Mouse (Mus musculus) lung, postnatal 14 days (tissue): Measurements from ENCODE around the gene Sptan1.

ENCODE experiments used
- DNase-seq: peaks from one replicate; pipeline ENCODE4 v3.0.0; 2021

Sptan1 gene

DNA sequence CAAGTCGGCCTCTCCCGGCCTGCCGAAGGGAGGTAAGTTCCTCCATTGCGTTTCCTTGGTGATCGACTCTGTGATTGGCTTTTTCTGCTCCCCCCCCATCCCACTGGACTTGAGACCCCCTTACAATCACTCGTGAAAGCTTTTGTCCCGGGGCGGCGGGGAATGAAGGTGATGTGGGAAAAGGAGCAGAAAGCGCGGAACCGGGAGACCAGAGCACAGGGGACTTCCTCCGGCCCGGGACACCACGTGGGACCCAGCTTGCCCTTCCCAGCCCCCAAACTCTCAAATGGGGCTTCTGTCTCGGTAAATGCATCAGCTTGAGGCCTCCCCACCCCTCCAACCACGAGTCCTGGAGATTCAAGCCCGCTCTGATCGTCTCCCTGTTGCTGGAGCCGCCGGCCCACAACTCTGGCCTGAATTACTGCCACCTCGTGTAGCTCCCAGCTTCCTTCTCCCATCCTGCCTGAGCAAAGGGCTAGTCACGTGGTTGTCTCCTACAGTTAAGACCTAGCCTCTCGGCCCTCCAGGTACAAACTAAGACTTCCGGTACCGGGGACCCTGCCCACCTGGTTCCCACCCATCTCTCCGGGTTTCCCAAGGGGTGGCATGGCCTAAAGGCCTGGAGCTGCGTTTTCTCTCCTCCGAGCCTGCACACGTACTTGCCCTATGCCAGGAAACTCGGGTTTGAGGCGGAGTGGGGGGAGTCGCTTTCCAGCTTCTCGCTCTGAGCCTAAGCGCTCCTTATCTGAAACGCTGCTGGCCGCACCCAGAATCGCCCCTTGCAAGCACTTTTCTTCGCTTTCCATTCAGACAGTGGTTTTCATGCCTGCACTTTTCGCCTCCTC is 97.1 kb downstream of the Sptan1 start:
- peak; percentile 51 for DNase-seq

DNA sequence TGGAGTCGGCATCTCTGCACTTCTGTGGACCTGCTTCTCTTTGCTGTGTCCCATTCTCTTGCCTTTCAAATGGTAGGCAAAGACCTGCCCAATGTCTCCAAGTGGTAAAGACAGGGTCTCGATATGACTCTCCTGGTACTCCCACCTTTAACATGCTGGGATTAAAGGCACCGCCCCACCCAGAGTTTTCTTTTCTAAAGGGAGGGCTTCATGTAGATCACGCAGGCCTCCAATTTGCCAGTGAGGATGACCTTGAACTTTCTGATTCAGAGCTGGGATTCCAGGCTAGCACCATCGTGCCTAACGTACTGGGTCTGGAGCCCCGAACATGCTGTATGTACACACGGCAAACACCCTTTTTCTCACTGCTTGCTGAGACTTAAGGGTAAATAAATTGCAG is 97.9 kb downstream of the Sptan1 start:
- DNase-seq: no peak

DNA sequence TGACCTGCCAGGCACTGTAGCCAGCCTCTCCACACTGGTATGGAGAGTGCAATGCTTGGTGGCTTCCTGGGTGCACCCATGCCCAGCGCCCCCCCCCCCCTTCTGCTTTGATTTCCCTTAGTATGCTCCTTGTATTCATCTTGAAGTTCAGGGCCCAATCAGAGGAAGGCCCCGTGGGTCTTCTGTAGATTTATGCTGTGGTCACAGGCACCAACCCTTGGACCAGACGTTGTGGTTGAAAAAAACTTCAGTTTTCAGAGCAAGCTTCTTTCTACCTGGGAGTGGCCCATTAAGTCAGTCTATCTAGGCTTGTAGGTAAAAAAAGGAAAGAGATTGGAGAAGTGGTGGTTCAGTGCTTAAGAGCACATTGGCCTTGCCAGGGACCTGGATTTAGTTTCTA is 98.4 kb downstream of the Sptan1 start:
- no peak for DNase-seq

DNA sequence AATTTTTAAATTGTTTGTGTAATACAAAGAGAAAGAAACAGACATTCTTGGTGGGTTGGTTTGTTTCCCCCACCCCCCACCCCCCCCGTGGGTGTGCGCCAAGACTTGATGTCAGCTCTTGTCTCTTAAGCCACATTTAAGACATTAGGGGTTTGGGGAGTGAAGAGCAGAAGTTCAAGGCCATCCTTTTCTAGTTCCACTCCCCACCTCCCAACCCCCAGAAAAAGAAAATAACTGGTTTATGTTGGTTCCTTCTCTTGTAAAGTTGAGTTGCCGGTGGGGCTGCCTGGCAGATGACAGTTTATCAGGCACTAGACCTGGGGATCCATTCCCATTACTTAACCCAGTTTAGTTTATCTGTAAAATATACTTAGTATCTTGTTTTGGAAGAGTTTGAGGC is 98.9 kb downstream of the Sptan1 start:
- no peak for DNase-seq

DNA sequence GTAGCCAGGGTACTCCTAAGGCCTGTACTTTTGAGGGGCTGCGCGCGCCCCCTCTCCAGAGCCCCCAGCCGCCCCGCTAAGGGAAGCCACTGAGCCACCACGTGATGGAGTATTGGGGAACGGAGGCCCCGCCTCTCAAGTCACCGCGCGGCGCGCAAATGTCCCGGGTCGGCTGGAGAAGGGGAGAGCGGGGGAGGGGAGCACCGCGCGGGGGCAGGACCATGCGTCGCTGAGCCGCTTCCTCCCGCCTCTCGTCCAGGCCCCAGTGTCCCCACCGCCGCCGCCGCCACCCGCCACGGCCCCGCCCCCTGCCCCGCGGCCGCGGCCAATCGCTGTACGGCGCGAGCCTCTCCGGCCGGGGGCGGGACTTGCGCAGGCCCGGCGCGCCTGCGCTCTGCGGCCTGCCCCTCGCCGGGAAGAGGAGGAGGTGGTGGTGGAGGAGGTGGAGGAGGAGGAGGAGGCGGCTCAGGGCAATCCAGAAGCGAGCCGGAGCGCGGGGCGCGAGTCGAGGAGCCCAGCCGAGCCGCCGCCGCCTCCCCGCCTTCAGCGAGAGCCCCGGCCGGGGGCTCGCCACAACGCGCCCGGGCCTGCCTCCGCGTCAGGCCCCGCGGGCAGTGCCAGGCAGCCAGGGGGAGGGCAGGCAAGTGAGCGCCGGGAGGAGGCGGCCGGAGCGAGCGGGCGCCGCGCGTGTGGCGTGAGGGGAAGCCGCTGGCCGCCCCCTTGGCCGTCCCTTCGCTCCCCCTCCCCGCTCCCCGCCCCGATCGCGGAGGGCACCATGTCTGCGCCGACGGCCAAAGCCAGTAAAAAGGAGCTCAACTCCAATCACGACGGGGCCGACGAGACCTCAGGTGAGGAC is 100.9 kb downstream of the Sptan1 start:
- peak; percentile 95 for DNase-seq

DNA sequence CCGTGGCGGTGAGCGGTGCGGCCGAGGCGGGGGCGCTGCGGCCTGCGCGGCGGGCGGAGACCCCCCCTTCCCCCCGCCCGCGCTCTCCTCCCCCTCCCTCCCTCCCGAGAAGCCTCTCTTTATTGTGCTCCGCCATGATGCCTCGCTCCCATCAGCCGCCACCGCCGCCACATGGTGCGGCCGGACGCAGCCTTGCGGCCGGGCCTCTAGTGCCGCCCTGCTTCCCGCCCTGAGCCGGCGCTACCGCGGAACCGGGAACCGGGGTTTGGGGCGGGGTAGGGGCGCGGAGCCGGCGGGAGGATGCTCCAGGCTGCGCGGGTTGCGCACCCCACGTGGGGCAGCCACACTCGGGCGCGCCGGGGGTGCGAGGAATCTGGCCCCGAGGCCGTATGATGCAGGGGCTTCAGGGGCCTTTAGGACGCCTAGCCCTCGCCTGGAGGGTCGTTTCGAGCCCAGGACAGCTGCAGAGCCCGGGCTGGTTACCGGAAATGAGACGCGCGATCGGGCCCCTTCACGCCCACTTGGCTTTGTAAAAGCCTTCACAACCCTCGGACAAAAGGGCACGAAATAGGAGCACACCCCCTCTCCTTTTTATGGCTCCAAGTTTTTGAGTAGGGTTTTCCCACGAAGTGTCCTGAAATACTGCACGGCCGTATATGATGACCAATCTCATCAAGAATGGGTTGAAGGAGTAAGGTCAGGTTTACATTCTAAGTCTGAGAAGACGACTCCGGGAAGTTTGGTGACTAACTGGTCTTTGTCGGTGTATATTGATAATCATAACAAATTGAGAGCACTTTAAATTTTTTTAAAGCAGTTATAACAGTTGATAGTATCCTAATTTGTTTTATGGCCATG is 101.9 kb downstream of the Sptan1 start:
- peak; percentile 37 for DNase-seq

DNA sequence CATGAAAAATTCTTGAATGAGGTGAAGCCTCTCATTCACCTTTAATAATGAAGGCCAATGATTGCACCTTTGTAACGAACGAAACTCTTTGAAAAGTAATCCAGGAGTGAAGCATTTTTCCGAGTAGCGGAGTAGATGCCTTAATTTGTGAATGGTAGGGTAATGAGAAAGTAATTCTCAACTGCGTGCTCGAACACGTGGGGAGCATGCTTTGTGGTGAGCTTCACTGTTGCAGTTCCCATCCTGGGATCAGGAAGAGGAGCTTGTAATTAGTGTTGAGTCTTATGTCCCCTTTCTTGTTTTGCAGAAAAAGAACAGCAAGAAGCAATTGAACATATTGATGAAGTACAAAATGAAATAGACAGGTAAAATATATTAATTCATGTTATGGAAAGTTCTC is 102.6 kb downstream of the Sptan1 start:
- no peak for DNase-seq

DNA sequence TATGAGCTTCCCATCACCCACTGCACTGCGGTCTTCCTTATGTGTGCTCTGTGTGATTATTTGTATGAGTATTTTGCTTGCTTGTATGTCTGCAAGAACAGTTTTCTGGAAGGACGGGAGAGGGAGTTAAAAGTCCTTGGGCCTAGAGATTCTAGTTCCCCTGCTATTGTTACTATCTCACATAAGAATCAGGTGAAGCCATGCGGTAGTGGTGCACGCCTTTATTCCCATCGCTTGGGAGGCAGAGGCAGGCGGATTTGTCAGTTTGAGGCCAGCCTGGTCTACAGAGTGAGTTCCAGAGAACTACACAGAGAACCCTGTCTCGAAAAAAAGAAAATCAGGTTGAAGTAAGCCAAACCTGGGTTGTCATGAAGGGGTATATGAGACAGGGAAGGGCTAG is 107.5 kb downstream of the Sptan1 start:
- no peak for DNase-seq

DNA sequence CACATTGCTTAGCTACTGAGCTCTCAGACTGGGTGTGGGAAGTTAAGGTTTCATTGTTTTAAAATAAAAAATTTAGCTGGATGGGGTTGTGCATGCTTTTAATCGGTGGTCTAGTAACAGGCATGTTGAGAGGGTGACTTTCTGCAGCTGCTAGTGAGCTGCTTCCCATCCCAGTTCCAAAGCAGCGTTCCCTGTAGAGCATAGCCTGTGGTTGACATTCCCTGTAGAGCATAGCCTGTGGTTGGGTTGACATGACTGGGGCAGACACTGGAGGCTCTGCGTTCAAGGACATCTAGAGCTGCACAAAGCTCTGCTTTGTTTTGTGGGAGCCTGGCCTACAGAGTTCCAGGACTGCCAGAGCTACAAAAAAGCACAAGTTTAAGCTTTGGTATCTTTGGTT is 107.9 kb downstream of the Sptan1 start:
- DNase-seq: no peak

DNA sequence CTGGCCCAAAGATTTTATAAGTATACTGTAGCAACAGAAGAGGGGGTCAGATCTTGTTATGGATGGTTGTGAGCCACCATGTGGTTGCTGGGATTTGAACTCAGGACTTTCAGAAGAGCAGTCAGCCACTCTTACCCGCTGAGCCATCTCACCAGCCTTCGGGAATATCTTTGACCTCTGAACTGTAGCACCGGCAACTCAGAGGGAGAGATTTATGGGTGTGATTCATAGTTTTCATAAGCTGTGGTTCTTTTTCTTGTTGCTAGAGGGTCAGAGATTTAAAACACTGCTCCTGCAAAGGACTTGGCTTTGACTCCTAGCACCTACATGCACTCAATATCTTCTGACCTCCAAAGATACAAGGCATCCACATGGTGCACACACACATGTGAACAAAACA is 110.3 kb downstream of the Sptan1 start:
- no peak for DNase-seq

DNA sequence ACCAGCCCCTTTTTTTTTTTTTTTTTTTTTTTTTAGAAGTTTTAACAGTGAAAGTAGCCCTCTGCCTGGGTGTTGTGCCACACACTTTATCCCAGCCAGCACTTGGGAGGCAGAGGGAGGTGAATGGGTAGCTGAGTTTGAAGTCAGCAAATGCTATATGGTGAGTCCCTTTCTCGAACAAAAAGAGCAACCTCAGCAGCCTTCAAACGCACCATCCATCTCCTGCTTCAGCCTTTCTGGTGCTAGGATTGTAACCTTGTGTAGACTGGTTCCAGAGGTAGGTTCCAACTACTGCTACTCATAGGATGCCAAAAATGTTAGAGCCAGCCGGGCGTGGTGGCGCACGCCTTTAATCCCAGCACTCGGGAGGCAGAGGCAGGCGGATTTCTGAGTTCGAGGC is 111.1 kb downstream of the Sptan1 start:
- no peak for DNase-seq

DNA sequence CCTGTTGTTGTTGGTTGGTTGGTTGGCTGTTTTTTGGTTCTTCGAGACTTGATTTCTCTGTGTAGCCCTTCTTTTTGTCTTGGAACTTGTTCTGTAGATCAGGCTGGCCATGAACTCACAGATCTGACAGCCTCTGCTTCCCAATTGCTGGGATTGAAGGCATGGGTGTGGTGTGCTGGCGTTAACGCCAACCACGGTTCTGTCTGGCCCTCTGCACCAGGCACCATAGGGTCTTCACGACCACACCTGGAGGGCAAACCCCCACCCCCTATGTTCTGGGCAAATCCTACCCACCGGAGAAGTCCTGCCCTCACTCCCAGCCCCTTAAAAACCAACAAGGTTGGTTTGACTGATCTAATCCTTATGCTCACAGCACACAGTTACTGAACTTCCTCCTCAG is 111.6 kb downstream of the Sptan1 start:
- DNase-seq: no peak

DNA sequence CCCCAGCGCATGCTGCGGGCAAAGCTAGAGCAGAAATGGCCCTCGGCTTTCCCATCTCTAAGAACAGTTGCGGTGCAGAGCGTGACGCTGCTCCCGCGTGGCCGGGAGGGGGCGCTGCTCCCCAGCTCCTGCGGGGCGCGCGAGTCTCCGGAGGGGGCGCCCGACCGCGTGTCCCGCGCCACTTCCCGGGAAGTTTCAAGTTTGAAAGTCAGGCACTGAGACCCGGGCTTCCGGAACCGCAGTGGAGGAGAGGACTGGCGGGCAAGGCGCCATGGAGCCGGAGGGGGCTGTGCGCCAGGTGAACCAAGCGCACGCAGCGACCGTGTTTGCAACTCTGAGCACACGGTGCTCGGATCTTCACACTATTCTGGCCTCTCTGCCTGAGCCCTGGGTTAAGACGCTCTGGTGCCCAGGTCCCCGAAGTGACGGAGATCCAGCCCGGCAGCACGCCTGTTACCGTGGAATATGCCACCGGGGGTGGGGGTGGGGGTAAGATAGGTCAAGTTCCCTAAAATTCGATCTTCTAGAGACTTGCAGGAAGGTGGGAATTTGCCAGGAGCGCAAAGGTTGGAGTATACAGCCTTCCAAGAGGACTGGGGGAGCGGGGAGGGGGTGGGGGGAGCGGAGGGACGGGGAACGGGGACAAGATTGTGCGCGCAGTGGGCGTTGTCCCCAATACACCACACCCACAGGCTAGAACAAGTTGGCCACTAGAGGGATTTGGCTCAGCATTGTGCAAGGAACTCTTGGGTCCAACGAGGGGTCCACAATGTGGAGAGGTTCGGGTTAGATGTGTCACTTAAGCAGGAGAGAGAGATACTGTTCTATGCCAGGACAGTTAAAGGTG is 112.4 kb downstream of the Sptan1 start, which contains the start of gene Pkn3:
Gene Pkn3, plus strand, starts transcription at position 183 of the 847 bp plus-strand sequence.
- DNase-seq: peak; percentile 89

DNA sequence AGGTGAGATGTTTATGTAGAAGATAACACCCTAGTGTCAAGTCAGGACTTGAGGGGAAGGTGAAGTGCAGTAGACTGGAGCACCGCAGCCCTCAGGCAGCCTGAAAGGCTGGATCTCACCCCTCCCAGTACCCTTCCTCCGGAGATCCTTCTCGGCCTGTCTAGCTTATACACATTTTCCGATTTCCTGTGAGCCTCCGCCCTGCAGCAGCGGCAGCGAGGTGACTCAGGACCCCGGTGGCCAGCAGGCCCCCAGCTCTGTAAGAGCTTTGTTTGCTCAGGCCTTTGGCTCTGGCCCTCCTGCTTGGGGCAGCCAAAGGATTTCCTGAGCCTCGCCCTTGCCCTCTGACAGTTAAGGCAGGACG is 113.0 kb downstream of the Sptan1 start:
- peak; percentile 31 for DNase-seq

DNA sequence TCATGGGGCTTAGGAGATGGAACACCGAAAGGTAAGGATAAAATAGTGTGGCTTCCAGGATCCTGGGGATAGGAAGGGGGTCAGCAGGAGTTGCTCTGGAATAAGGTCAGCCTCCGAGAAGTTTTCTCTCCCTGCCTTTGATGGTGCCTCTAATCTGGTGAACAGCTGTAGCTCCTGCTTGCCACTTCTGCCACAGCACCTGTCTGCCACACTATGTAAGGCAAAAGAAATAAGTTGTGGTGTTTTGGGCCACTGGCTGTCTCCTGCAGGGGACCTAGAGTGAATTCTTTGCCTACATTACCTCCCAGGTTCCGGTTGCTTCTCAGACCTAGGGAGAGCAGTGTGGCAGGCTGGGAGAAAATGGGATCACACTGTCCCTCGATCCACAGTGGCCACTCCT is 113.4 kb downstream of the Sptan1 start:
- no peak for DNase-seq

DNA sequence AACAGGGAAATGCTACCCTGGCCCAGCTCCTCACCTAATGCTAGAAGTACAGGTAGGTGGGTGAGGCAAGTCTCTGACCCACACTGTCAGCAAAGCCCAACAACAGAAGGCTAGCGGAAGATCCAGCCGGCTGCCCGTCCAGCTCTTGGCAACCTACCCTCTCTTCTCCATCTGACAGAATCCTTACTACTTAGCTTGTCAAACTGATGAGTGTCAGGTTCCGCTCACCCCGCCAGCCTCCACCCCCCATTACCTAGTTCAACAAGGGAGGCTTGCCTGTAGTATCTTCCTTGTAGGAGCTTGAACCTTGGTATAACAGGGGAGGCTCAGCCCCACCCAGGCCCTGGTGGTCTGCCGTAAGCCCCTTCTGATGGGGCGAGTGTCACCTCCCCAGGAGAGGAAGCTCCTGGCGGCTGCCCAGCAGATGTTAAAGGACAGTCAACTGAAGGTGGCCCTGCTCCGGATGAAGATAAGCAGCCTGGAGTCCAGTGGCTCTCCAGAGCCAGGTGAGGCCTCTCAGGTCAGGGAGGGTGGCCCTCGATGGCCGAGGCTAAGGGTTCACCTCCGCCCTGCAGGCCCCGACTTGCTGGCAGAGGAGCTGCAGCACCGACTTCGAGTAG is 114.9 kb downstream of the Sptan1 start:
- DNase-seq: no peak
